Mouse (Mus musculus) forebrain, embryonic 12.5 days (tissue): ENCODE data around the gene Abhd6. TPM values are rescaled to one million over a fixed set of nuclear protein-coding genes. Genes with fewer than 3 reads are reported as not detected.
A peak's percentile ranks its signal among the peaks of the same experiment; 100 is the strongest.

Source experiments
- ATAC-seq: fragments of 200-750 bp; cut with Nextera tagmentation; 2 replicates; pipeline ENCODE4 v1.8.0; 2017; ENCODE audit warnings: moderate TSS enrichment; ENCODE audit not compliant: low FRiP score
- H3K27ac ChIP-seq: fragments of 300-500 bp; sonication (generic); 2 replicates; pipeline ENCODE4 v1.5.1; 2016; ENCODE audit warnings: mild to moderate bottlenecking
- H3K27me3 ChIP-seq: fragments of 300-500 bp; sonication (generic); 2 replicates; pipeline ENCODE4 v1.6.1; 2016; ENCODE audit warnings: mild to moderate bottlenecking
- H3K36me3 ChIP-seq: fragments of 300-500 bp; sonication (generic); replicated peaks from 2 replicates; pipeline ENCODE4 v1.6.1; 2016; ENCODE audit warnings: mild to moderate bottlenecking
- H3K4me1 ChIP-seq: fragments of 300-500 bp; sonication (generic); 2 replicates; pipeline ENCODE4 v1.6.1; 2016
- H3K4me2 ChIP-seq: fragments of 300-500 bp; sonication (generic); 2 replicates; pipeline ENCODE4 v1.6.1; 2016; ENCODE audit warnings: mild to moderate bottlenecking, moderate library complexity
- H3K4me3 ChIP-seq: fragments of 300-500 bp; sonication (generic); replicated peaks from 2 replicates; pipeline ENCODE4 v1.5.1; 2016; ENCODE audit warnings: mild to moderate bottlenecking
- H3K9ac ChIP-seq: fragments of 300-500 bp; sonication (generic); 2 replicates; pipeline ENCODE4 v1.6.1; 2016; ENCODE audit warnings: mild to moderate bottlenecking
- H3K9me3 ChIP-seq: fragments of 300-500 bp; sonication (generic); 2 replicates; pipeline ENCODE4 v1.6.1; 2016
- WGBS: fragments of 180-500 bp; shearing (Covaris S2); methylation state at CpG from one replicate; pipeline ENCODE4 v1.1.7; 2016; 5-methylcytosine and 5-hydroxymethylcytosine counted together
- polyA plus RNA-seq: library from polyadenylated mRNA; unstranded; fragments of >200 nt; fragmentation: Nextera tagmentation; extraction: Ambion mirVana; gene quantifications from 2 replicates; pipeline ENCODE4 v1.2.1, GENCODE M21; 2016

The Abhd6 gene
- 18.8 and 21.4 TPM in 2 replicates for polyA plus RNA-seq

DNA sequence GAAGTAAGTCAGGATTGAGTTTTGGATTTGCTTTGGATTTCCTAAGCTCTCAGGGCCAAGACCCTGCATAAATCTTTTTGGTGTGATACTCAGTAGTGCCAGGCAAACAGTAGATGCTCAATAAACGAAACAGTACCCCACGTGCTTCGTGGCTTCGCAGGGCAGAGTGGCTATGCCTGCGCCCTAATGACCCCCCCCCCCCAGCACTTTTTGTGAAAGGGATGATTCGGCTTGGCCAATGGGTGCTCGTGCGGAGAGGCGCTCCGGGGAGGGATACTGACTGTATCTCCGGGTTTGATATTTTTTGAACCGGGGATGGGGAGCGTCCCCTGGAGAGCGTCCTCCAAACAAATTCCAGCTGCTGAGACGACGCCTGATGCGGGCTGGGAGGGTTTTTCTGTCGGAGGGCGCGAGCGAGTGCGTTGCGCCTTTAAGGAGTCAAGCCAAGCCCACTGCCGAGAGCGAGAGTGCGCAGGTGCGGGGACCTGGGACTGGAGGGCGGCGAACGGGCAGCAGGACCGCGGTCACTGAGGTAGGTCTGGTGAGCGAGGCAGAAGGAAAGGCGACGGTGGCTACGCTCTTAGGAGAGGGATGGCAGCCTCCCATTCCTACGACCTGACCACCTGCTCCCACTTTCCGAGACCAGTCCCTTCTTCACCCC lies at the start of gene Abhd6:
Gene Abhd6 (plus strand): TSS at position 471 of the 661 bp plus-strand sequence.
- Histone ChIP-seq H3K4me3 (peak within 1 kb of the TSS; percentile 64), H3K4me2 (peak within 1 kb of the TSS; percentile 79), H3K36me3 (no peaks in the 10 kb centered on the region), H3K27ac (peak within 1 kb of the TSS; percentile 68), H3K4me1 (peaks cover 15% of the 10 kb centered on the region), H3K9ac (peak within 1 kb of the TSS; percentile 70), H3K9me3 (no peaks in the 10 kb centered on the region), H3K27me3 (peaks cover 39% of the 10 kb centered on the region)
- peak; percentile 91 for ATAC-seq
- WGBS: 1% methylated on average over 38 of the region's 38 CpGs

DNA sequence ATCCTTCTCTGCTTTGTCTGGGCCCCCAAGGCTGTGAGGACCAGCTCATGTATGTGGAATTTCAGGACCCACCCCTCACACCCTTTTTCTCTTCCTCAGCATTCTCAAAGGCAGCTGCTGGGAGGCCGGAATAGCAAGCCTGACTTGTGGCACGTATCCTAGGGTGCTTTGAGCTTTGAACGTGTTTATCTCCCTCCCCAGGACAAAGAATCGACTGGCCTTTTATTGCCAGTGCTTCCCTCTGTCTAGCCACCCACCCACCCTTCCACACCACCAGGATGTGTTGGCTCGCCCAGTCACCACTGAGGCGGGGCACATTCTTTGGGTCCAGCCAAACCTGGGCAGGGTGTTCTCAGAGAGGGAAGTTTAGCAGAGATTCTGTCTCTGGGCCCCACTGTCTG lies 48.6 kb upstream of the Abhd6 start:
- H3K27me3 ChIP-seq: no peaks in the 10 kb centered on the region
- H3K4me3 ChIP-seq: no peak overlapping the region
- WGBS: 41% methylated on average over 6 of the region's 6 CpGs
- ATAC-seq: no peak
- H3K4me2 ChIP-seq: no peak overlapping the region
- H3K9me3 ChIP-seq: no peaks in the 10 kb centered on the region
- peaks cover 27% of the 10 kb centered on the region for H3K36me3 ChIP-seq
- H3K27ac ChIP-seq: 0 out of 2 replicates have a peak overlapping the region, but pooled peaks have one; percentile 5
- no peak overlapping the region for H3K9ac ChIP-seq
- H3K4me1 ChIP-seq: peaks cover 14% of the 10 kb centered on the region

DNA sequence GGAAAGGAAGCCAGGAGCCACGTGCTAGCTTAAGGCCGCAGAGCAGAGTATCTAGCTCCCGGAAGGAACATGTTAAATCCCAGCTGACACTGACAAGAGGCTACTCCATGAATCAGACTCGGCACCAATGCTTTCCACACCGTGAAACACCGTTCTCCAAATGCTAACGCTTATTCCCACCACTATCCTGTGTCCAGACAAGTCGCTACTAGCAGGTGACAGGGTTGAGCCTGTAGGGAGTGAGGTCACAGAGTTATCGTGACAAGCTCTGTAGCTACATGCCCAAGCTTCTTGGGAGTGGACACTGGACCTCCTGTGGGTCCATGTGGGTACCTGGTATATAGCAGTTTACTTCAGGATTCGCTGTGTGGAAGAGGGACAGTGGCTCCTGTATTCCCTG lies 46.3 kb upstream of the Abhd6 start:
- ATAC-seq: no peak
- Histone ChIP-seq H3K4me1 (peaks cover 14% of the 10 kb centered on the region), H3K9ac (no peak overlapping the region), H3K4me3 (no peak overlapping the region), H3K27ac (no peak overlapping the region), H3K36me3 (peaks cover 5% of the 10 kb centered on the region; the same call in 1 of the 2 replicates), H3K27me3 (no peaks in the 10 kb centered on the region), H3K4me2 (no peak overlapping the region), H3K9me3 (no peaks in the 10 kb centered on the region)
- 82% methylated on average over 10 of the region's 10 CpGs for WGBS

DNA sequence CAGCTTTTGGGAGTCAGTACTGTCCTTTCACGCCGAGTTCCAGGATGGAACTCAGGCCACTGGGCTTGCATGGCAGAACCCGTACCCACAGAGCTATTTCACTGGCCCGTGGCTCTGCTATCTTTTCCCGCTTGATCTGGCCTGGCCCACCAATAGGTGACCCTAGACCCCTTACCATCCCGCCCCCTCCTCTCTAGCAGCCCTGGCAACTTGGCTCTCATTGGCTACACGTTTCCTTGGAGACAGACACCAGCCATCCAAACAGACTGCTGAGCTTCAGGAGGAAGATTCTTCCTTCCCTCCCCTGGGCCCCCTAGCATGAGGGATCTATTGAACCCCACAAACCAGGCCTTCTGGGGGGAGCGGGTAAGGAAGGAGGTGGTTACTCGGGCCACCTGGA lies 45.7 kb upstream of the Abhd6 start, which contains the start of gene Gm45521:
Gene Gm45521 (plus strand): TSS at position 240 of the 400 bp plus-strand sequence.
- no peaks in the 10 kb centered on the region for H3K27me3 ChIP-seq
- H3K9me3 ChIP-seq: no peaks in the 10 kb centered on the region
- no peak within 1 kb of the TSS for H3K4me3 ChIP-seq
- no peak within 1 kb of the TSS for H3K4me2 ChIP-seq
- peak; percentile 27; the same call in 1 of the 2 replicates for ATAC-seq
- no peak within 1 kb of the TSS for H3K27ac ChIP-seq
- no peaks in the 10 kb centered on the region for H3K36me3 ChIP-seq
- H3K9ac ChIP-seq: no peak within 1 kb of the TSS
- peaks cover 17% of the 10 kb centered on the region for H3K4me1 ChIP-seq
- WGBS: 51% methylated on average over 9 of the region's 9 CpGs

DNA sequence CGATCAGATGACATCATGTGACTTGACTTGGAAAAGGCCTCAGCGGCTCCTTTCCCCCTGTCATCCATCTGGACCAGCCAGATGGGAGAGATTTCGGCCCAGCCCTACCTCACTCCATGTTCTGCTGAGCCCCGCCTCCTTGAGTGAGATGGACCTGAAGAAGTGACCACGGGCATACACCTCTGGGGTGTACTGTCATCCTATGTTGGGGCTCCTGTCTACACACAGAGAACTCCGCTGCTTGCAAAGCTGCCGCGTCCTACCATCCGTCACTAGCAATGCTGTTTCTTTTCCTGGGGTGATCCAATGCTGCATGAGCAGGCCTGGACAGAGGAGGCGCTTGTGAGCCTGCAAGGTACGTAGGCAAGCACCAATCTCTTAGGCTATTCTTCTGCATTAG lies 42.1 kb upstream of the Abhd6 start:
- peak; percentile 37; the same call in 1 of the 2 replicates for ATAC-seq
- Histone ChIP-seq H3K27ac (no peak overlapping the region), H3K4me2 (no peak overlapping the region), H3K27me3 (no peaks in the 10 kb centered on the region), H3K4me3 (no peak overlapping the region), H3K36me3 (no peaks in the 10 kb centered on the region), H3K9ac (no peak overlapping the region), H3K4me1 (peaks cover 8% of the 10 kb centered on the region; the same call in 1 of the 2 replicates), H3K9me3 (no peaks in the 10 kb centered on the region)
- 48% methylated on average over 11 of the region's 11 CpGs for WGBS

DNA sequence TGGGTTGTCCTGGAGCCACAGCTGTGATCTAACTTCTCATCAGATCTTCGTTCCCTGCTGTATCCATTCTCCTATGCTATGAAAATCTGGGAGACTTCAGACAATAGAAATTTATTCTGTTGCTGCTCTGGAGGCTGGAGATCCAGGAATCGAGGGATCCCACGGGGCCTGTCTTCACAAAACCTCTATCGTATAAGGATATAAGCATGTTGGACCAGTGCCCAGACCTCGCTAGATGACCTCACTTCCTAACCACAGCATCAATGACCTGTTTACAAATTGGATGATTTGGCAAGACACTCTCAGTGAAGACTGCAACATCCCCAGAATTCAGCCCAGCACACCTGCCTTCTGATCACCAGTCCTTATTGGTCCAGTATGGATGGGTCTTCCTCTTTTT lies 41.0 kb upstream of the Abhd6 start:
- Histone ChIP-seq H3K4me3 (no peak overlapping the region), H3K27ac (no peak overlapping the region), H3K9me3 (no peaks in the 10 kb centered on the region), H3K36me3 (no peaks in the 10 kb centered on the region), H3K27me3 (no peaks in the 10 kb centered on the region), H3K4me2 (no peak overlapping the region), H3K4me1 (peaks cover 8% of the 10 kb centered on the region; the same call in 1 of the 2 replicates), H3K9ac (no peak overlapping the region)
- no peak for ATAC-seq
- WGBS: 70% methylated on average over 5 of the region's 5 CpGs

DNA sequence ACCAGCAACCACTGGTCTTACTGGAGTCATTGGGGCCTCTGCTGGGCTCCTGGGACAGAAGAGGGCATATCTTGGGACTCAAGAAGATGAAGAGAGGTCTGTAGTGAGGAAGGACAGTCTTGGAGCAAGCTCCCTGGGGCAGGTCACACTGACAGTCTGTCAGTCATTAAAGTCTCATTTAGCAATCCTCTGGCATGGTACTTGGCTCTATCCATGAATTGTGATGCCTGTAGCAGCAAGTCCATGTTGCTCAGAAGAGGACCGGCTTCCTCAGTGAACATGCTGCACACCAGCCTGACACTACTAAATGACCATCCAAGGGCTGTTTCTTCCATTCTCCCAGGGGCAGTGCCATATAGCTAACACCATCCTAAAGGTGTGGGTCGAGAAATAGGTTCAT lies 40.1 kb upstream of the Abhd6 start:
- H3K4me1 ChIP-seq: 0 out of 2 replicates have a peak, but pooled peaks cover 3% of the 10 kb centered on the region
- no peak overlapping the region for H3K9ac ChIP-seq
- H3K27me3 ChIP-seq: no peaks in the 10 kb centered on the region
- H3K4me3 ChIP-seq: no peak overlapping the region
- H3K4me2 ChIP-seq: no peak overlapping the region
- no peak overlapping the region for H3K27ac ChIP-seq
- WGBS: 78% methylated on average over 2 of the region's 2 CpGs
- H3K9me3 ChIP-seq: no peaks in the 10 kb centered on the region
- ATAC-seq: no peak
- no peaks in the 10 kb centered on the region for H3K36me3 ChIP-seq

DNA sequence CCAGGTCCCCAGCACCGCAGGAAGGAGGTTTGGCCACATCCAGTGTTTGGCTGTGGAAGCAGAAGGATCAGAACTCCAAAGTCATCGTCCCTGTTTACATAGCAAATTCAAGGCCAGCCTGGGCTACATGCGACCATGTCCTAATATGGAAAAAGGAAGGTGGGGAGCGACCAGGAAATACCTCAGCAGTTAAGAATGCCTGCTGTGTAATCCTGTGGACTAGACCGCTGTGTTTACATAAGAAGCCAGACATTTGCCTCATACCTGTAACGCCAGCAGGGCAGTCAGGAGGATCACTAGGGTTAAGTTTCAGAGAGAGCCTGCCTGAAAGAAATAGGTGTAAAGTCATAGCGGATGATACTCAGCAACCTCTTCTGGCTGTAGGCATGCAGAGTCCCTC lies 39.5 kb upstream of the Abhd6 start:
- Histone ChIP-seq H3K4me2 (no peak overlapping the region), H3K9me3 (no peaks in the 10 kb centered on the region), H3K9ac (no peak overlapping the region), H3K4me3 (no peak overlapping the region), H3K27me3 (no peaks in the 10 kb centered on the region), H3K27ac (no peak overlapping the region), H3K36me3 (no peaks in the 10 kb centered on the region), H3K4me1 (0 out of 2 replicates have a peak, but pooled peaks cover 3% of the 10 kb centered on the region)
- WGBS: 69% methylated on average over 7 of the region's 7 CpGs
- no peak for ATAC-seq

DNA sequence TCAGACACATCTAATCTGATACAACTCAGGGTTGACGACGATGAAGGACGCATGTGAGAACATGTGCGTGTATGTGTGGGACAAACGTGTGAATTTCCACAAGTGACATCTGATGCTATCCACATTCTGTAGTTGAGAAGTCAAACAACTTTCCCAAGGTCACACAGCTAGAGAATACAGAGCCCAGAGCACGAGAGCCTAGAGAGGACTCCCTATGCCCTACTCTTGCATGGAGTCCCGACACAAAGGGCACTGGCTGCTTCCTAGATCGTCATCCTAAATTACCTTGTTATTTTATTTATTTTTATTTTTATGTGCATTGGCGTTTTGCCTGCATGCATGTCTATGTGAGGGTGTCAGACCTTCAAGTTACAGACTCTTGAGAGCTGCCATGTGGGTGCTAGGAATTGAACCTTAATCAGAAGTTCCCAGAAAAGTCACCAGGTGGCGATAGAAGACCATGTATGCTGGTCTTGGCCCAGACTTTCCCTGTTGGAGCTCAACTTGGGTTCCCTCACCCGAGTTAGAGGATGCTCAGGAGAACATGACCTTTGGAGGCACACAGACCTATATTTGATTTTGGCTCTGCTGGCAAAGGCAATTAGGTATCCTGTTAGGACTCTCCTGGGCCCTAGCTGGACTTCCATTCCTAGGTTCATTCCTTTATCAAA lies 38.3 kb upstream of the Abhd6 start:
- H3K4me3 ChIP-seq: no peak overlapping the region
- 57% methylated on average over 11 of the region's 11 CpGs for WGBS

DNA sequence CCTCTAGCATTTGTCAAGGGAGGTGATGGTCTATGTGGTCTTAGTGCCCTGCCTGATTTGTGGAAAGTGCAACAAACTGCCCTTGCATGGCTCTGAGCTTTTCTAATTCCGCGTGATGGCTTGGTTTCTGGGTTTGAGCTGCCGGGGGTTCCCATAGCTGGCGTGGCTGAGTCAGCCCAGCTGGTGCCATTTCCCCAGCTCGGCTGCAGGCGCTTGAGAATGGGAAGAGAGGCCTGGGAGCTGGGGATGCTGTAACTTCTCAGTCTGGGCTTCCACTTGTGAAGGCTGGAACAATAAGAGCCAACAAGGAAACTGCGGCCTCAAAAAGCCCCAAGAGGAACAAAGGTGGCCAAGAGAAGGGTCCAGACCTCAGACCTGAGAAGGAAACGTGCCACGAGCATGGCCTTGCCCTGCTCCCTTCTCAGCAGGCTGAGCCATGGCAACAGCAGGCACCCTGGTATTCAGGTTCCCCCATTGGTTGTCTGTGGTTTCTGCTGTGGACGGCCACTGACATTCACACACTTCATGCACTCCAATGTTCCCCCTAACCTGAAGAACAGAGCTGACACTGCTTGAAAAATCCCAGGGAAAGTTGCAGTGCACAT lies 30.7 kb upstream of the Abhd6 start:
- Histone ChIP-seq H3K4me1 (no peaks in the 10 kb centered on the region), H3K9me3 (no peaks in the 10 kb centered on the region), H3K36me3 (no peaks in the 10 kb centered on the region), H3K27ac (no peak overlapping the region), H3K4me3 (no peak overlapping the region), H3K4me2 (no peak overlapping the region), H3K9ac (no peak overlapping the region), H3K27me3 (no peaks in the 10 kb centered on the region)
- WGBS: 73% methylated on average over 10 of the region's 10 CpGs
- ATAC-seq: no peak

More for the DNA sequence above, 38.3 kb upstream of the Abhd6 start:
- no peaks in the 10 kb centered on the region for H3K9me3 ChIP-seq
- 0 out of 2 replicates have a peak, but pooled peaks cover 3% of the 10 kb centered on the region for H3K4me1 ChIP-seq
- H3K4me2 ChIP-seq: no peak overlapping the region
- H3K9ac ChIP-seq: no peak overlapping the region
- peak; percentile 67 for ATAC-seq
- no peak overlapping the region for H3K27ac ChIP-seq
- no peaks in the 10 kb centered on the region for H3K27me3 ChIP-seq
- no peaks in the 10 kb centered on the region for H3K36me3 ChIP-seq

DNA sequence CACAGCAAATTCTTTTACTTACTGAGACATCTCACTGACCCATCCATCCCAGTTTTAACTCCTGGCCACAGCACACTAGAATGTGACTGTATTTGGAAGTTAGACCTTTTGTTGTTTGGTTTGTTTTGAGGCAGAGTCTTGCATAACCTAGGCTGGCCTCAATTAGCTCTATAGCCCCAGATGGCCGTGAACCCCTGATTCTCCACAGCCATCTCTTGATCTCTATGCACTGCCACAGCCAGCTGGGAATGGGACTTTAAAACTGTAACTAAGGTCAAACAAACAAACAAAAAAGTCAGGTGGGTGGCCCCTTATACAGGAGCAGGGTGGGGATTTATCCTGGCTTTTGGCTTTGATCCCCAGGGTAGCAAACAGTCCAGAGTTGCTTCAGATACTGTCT lies 28.1 kb upstream of the Abhd6 start:
- H3K9ac ChIP-seq: no peak overlapping the region
- no peak for ATAC-seq
- no peak overlapping the region for H3K4me2 ChIP-seq
- no peaks in the 10 kb centered on the region for H3K4me1 ChIP-seq
- no peaks in the 10 kb centered on the region for H3K27me3 ChIP-seq
- 91% methylated on average over 1 of the region's 1 CpGs for WGBS
- H3K9me3 ChIP-seq: no peaks in the 10 kb centered on the region
- H3K27ac ChIP-seq: no peak overlapping the region
- H3K4me3 ChIP-seq: no peak overlapping the region
- no peaks in the 10 kb centered on the region for H3K36me3 ChIP-seq

DNA sequence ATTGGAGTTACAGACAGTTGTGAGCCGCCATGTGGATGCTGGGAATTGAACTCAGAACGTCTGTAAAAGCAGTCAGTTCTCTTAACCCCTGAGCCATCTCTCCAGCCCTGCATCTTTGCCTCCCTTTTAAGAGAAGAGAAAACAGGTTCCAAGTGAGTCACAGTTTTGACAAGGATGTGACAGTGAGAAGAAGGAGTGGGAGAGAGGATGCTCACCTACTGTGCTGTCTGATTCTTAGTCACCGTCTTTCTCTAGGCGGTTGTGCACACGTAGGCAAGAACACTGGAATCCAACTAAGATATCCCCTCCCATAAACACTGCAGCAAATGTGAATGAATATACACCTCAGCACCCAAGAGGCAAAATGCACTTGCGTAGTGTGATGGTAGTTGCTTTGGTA lies 27.5 kb upstream of the Abhd6 start:
- no peaks in the 10 kb centered on the region for H3K36me3 ChIP-seq

More for the DNA sequence above, 27.5 kb upstream of the Abhd6 start:
- Histone ChIP-seq H3K27me3 (no peaks in the 10 kb centered on the region), H3K4me2 (no peak overlapping the region), H3K9me3 (no peaks in the 10 kb centered on the region), H3K4me3 (no peak overlapping the region), H3K4me1 (no peaks in the 10 kb centered on the region), H3K9ac (no peak overlapping the region), H3K27ac (no peak overlapping the region)
- 92% methylated on average over 6 of the region's 6 CpGs for WGBS
- ATAC-seq: no peak
